9 mouse cellular contexts compared by ENCODE assay signal in the genomic region with DNA sequence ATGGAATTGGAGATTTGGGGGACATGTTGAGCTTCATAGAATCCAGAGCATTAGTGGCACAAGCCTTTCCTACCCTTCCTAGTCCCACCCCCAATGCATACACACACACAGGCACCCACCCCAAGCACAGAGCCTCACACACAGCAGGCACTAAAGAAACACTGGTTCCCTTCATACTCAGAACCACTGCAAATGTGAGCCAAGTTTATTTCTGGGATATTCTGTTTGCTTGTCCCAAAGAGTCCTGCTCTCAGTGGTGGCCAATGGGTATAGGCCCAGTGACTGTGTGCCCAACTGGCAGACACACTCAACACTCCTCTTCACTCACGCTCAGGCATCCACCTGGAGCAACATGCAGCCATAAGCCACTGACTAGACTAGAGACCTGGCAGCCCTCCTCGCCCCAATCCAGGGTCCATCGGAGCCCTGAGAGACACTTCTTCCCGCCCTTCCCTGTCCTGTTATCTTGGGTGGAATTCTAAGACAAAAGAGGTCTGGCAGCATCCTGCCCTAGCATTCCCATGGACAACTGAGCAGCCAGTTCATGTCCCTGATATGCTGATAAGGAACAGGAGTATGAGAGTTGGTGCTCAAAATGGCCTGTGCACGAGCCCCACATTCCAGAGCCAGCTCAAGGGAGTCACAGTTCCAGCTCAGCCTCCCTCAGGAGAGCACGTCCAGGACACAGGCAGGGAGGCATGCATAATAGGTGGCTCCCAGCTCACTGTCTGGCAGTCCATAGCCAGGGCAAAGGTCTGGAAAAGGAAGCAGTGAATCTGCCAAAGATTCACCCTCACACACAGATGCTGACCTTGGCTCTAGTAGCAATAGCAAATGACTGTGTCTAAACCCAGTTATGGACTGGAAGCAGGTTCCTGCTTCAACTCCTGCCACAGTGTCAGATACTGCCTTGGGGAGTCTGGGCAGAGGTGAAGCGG. TPM values are rescaled to one million over a fixed set of nuclear protein-coding genes. Genes with fewer than 3 reads are reported as not detected.
DNase-seq lines count a peak whose midpoint lies in the region; ATAC-seq and TF ChIP-seq lines count a peak whose summit lies in the region.
"Had no signal": no experiment of that assay in that cellular context is flagged by ENCODE, and none has a peak within 500 bp of the region (broad histone marks: within the 10 kb centered on the region; RNA-seq: fewer than 3 reads in every experiment).

No protein-coding gene starts in this region.

- no peak overlapping the region for H3K4me3 ChIP-seq in lung, embryonic 14.5 days (ENCODE audit: low read depth, low read length)
- H3K4me3 ChIP-seq in embryonic facial prominence, embryonic 13.5 days = no peak overlapping the region
- peak overlapping the region; percentile 90 for H3K4me3 ChIP-seq in myocyte

- H3K4me1 ChIP-seq in lung, embryonic 14.5 days (ENCODE audit: insufficient read depth) = peaks cover 51% of the 10 kb centered on the region
- H3K4me1 ChIP-seq in embryonic facial prominence, embryonic 13.5 days = peaks cover 78% of the 10 kb centered on the region

- peaks cover 95% of the 10 kb centered on the region for H3K79me2 ChIP-seq in myocyte (ENCODE audit: control insufficient read depth, insufficient read depth)

- no peak for ATAC-seq in lung, embryonic 14.5 days (ENCODE audit: insufficient read depth)
- no peak for ATAC-seq in embryonic facial prominence, embryonic 13.5 days (ENCODE audit: insufficient number of reproducible peaks, insufficient read depth, low FRiP score, low TSS enrichment, low read depth)
- no peak for ATAC-seq in inflammation-experienced regulatory T-cells, adult 6 months

- H3K9ac ChIP-seq in lung, embryonic 14.5 days = 0 out of 2 replicates have a peak overlapping the region, but pooled peaks have one; percentile 17
- peak overlapping the region; percentile 85; the same call in 1 of the 2 replicates for H3K9ac ChIP-seq in embryonic facial prominence, embryonic 13.5 days

- 0 out of 2 replicates have a peak, but pooled peaks have one; percentile 3 for TF ChIP-seq CTCF in lung, embryonic 14.5 days (IDR thresholded peaks at IDR 0.05; ENCODE audit: low read depth)

- H3K27me3 ChIP-seq in lung, embryonic 14.5 days (ENCODE audit: insufficient read depth, low read length) = no peaks in the 10 kb centered on the region
- no peaks in the 10 kb centered on the region for H3K27me3 ChIP-seq in embryonic facial prominence, embryonic 13.5 days
- no peaks in the 10 kb centered on the region for H3K27me3 ChIP-seq in myocyte (ENCODE audit: control insufficient read depth, insufficient read depth, insufficient read length)

- WGBS in lung, embryonic 14.5 days = 45% methylated on average over 7 of the region's 7 CpGs
- WGBS in embryonic facial prominence, embryonic 13.5 days = 70% methylated on average over 7 of the region's 7 CpGs

- no peak overlapping the region for H3K27ac ChIP-seq in lung, embryonic 14.5 days (ENCODE audit: low read depth)
- no peak overlapping the region for H3K27ac ChIP-seq in embryonic facial prominence, embryonic 13.5 days

- DNase-seq in lung, embryonic 14.5 days = no peak
- no peak for DNase-seq in lung, postnatal 36 days
- peak; percentile 75 for DNase-seq in kidney, adult 18-20 months
- DNase-seq in layer of hippocampus, postnatal 10 days (ENCODE audit: low spot score in 2 of 2) = no peak

- no peaks in the 10 kb centered on the region for H3K9me3 ChIP-seq in lung, embryonic 14.5 days (ENCODE audit: low read depth, low read length)
- no peaks in the 10 kb centered on the region for H3K9me3 ChIP-seq in embryonic facial prominence, embryonic 13.5 days

- H3K4me2 ChIP-seq in lung, embryonic 14.5 days = peak overlapping the region; percentile 75
- H3K4me2 ChIP-seq in embryonic facial prominence, embryonic 13.5 days = peak overlapping the region; percentile 74; the same call in 1 of the 2 replicates
- peak overlapping the region; percentile 99 for H3K4me2 ChIP-seq in myocyte (ENCODE audit: low read depth)

- TF ChIP-seq POLR2A in myocyte (IDR thresholded peaks at IDR 0.05; ENCODE audit: insufficient read length, low read depth) = no peak

- H3K36me3 ChIP-seq in lung, embryonic 14.5 days (ENCODE audit: insufficient read depth) = no peaks in the 10 kb centered on the region
- H3K36me3 ChIP-seq in embryonic facial prominence, embryonic 13.5 days = no peaks in the 10 kb centered on the region
- peaks cover 3% of the 10 kb centered on the region for H3K36me3 ChIP-seq in myocyte (ENCODE audit: control insufficient read depth, insufficient read depth)

- no peak overlapping the region for H3ac ChIP-seq in myocyte (ENCODE audit: control insufficient read depth, insufficient read length)

TF ChIP-seq in myocyte, 11 proteins besides CTCF, POLR2A, EP300 and RAD21:
- TF ChIP-seq MYOG (IDR thresholded peaks at IDR 0.05; ENCODE audit: control insufficient read depth in 1 of 3, insufficient read depth in 1 of 3, insufficient read length in 2 of 3, low read depth in 2 of 3) = no peak
- no peak for TF ChIP-seq TCF12 (IDR thresholded peaks at IDR 0.05; ENCODE audit: insufficient read depth, poor library complexity, severe bottlenecking)
- no peak for TF ChIP-seq REST (IDR thresholded peaks at IDR 0.05; ENCODE audit: insufficient read depth, insufficient read length)
- TF ChIP-seq TCF3 (IDR thresholded peaks at IDR 0.05; ENCODE audit: insufficient read length, low read depth) = no peak
- TF ChIP-seq E2F4 (IDR thresholded peaks at IDR 0.05; ENCODE audit: insufficient read depth) = no peak
- no peak for TF ChIP-seq MYOD1 (IDR thresholded peaks at IDR 0.05; ENCODE audit: control insufficient read depth in 1 of 3, insufficient read length in 2 of 3, low read depth in 2 of 3)
- TF ChIP-seq CEBPB (IDR thresholded peaks at IDR 0.05; ENCODE audit: insufficient read depth, poor library complexity, severe bottlenecking) = no peak
- no peak for TF ChIP-seq USF1 (IDR thresholded peaks at IDR 0.05; ENCODE audit: low read depth)
- TF ChIP-seq SRF (IDR thresholded peaks at IDR 0.05; ENCODE audit: control insufficient read depth, insufficient read length, low read depth) = no peak
- no peak for TF ChIP-seq POLR2AphosphoS2 (IDR thresholded peaks at IDR 0.05; ENCODE audit: insufficient read length, low read depth)
- no peak for TF ChIP-seq MAX (IDR thresholded peaks at IDR 0.05; ENCODE audit: low read depth)

RNA-seq across cellular contexts. Expression of gene Bcar1, which starts 14.1 kb away (rescaled TPM):
- 54.5 and 56.3 TPM in 2 replicates for polyA plus RNA-seq in lung, embryonic 14.5 days (2014; fragmentation: Nextera tagmentation; extraction: Ambion mirVana)
- 35.6 and 37.3 TPM in 2 replicates for polyA plus RNA-seq in embryonic facial prominence, embryonic 13.5 days (2015; fragmentation: Nextera tagmentation; extraction: Ambion mirVana)
- 81.9 TPM for polyA plus RNA-seq in myocyte (2012; fragmentation: generic; extraction: Trizol)
- polyA plus RNA-seq in inflammation-experienced regulatory T-cells, adult 6 months (2017; shearing (Covaris generic)) = under 1 TPM in 2 of 3 experiments, not detected in 1; 0.17 to 0.25 TPM
- 10 to 100 TPM; 60.1 to 62.6 TPM for total RNA-seq in layer of hippocampus, postnatal 10 days (2021)

RNA-seq across cellular contexts. Expression of gene Ctrb1, which starts 38.7 kb away (rescaled TPM):
- not detected in 2 replicates for polyA plus RNA-seq in lung, embryonic 14.5 days (2014; fragmentation: Nextera tagmentation; extraction: Ambion mirVana)
- polyA plus RNA-seq in embryonic facial prominence, embryonic 13.5 days (2015; fragmentation: Nextera tagmentation; extraction: Ambion mirVana) = 1.2 TPM in 1 of 2 replicates, not detected in the other
- 85.4 TPM for polyA plus RNA-seq in myocyte (2012; fragmentation: generic; extraction: Trizol)
- not detected for polyA plus RNA-seq in inflammation-experienced regulatory T-cells, adult 6 months (2017; shearing (Covaris generic))
- not detected for total RNA-seq in layer of hippocampus, postnatal 10 days (2021)
- total RNA-seq: gastrocnemius, postnatal 36 days had no signal
- polyA plus RNA-seq: neural tube, embryonic 11.5 days had no signal

Comparison
In these comparisons a context has a peak if more than half of its experiments do, and no peak if none do; other contexts are left out.
1. RNA of gene Bcar1, which starts 14.1 kb away (polyA plus RNA-seq): 81.9 TPM in myocyte (single experiment), 54.5 to 56.3 TPM in lung, embryonic 14.5 days and 35.6 to 37.3 TPM in embryonic facial prominence, embryonic 13.5 days; 0.17 to 0.25 TPM in inflammation-experienced regulatory T-cells, adult 6 months; every median in the first group is over 10 times any median in the second.
2. RNA of gene Ctrb1, which starts 38.7 kb away (polyA plus RNA-seq): 85.4 TPM in myocyte (single experiment); 1.2 TPM in embryonic facial prominence, embryonic 13.5 days, not detected in lung, embryonic 14.5 days and not detected in inflammation-experienced regulatory T-cells, adult 6 months; every median in the first group is over 10 times any median in the second.
3. Peak in every context shown above with its lines, with median percentiles within 50 percentile points of each other: H3K4me2 ChIP-seq.